Mouse (Mus musculus): ENCODE results near the gene Endod1. TPM values are rescaled to one million over a fixed set of nuclear protein-coding genes. Genes with fewer than 3 reads are reported as not detected.
A peak's percentile ranks its signal among the peaks of the same experiment; 100 is the strongest.
"Not testable (repeated sequence)": the region's sequence is repeated elsewhere in the genome, so short reads cannot be mapped to it uniquely, and the experiment has no call there.

Endod1 gene
- polyA plus RNA-seq, 1 experiment, result 92.8 TPM

- 48% methylated on average over 4 of the region's 4 CpGs for WGBS
- TF ChIP-seq CTCF (IDR thresholded peaks at IDR 0.05; ENCODE audit: insufficient read depth, low read length) (no peak), POLR2A (IDR thresholded peaks at IDR 0.05; ENCODE audit: borderline replicate concordance, extremely low read depth, low read depth, low read length) (no peak)
- Histone ChIP-seq H3K4me3 (replicated peaks; ENCODE audit: extremely low read depth, low read depth, low read length) (no peak overlapping the region), H3K4me1 (ENCODE audit: control insufficient read depth, insufficient read depth, low read length) (peaks cover 9% of the 10 kb centered on the region)
- no peak for DNase-seq
Observed at GRCm38 (mm10) chr9:14365481-14366125, 15.7 kb downstream of the Endod1 start.

- TF ChIP-seq POLR2A (IDR thresholded peaks at IDR 0.05; ENCODE audit: borderline replicate concordance, extremely low read depth, low read depth, low read length), result no peak
- TF ChIP-seq CTCF (IDR thresholded peaks at IDR 0.05; ENCODE audit: insufficient read depth, low read length), result no peak
- H3K4me3 ChIP-seq (replicated peaks; ENCODE audit: extremely low read depth, low read depth, low read length), result no peak overlapping the region
- no peak for DNase-seq
- WGBS, result 90% methylated on average over 9 of the region's 9 CpGs
- H3K4me1 ChIP-seq (ENCODE audit: control insufficient read depth, insufficient read depth, low read length), result peaks cover 9% of the 10 kb centered on the region
Observed at GRCm38 (mm10) chr9:14364719-14365118, 16.6 kb downstream of the Endod1 start.

- Histone ChIP-seq H3K4me3 (replicated peaks; ENCODE audit: extremely low read depth, low read depth, low read length) (no peak overlapping the region), H3K4me1 (ENCODE audit: control insufficient read depth, insufficient read depth, low read length) (peaks cover 9% of the 10 kb centered on the region)
- 84% methylated on average over 6 of the region's 6 CpGs for WGBS
- no peak for DNase-seq
- TF ChIP-seq POLR2A (IDR thresholded peaks at IDR 0.05; ENCODE audit: borderline replicate concordance, extremely low read depth, low read depth, low read length) (no peak), CTCF (IDR thresholded peaks at IDR 0.05; ENCODE audit: insufficient read depth, low read length) (no peak)
Observed at GRCm38 (mm10) chr9:14363540-14363939, 17.8 kb downstream of the Endod1 start.

- Histone ChIP-seq H3K4me1 (ENCODE audit: control insufficient read depth, insufficient read depth, low read length) (peaks cover 5% of the 10 kb centered on the region), H3K4me3 (replicated peaks; ENCODE audit: extremely low read depth, low read depth, low read length) (no peak overlapping the region)
- TF ChIP-seq POLR2A (IDR thresholded peaks at IDR 0.05; ENCODE audit: borderline replicate concordance, extremely low read depth, low read depth, low read length), result no peak
- no peak for TF ChIP-seq CTCF (IDR thresholded peaks at IDR 0.05; ENCODE audit: insufficient read depth, low read length)
- 89% methylated on average over 8 of the region's 8 CpGs for WGBS
- no peak for DNase-seq
Observed at GRCm38 (mm10) chr9:14362068-14362768, 19.1 kb downstream of the Endod1 start.

GRCm38 (mm10) chr9:14357033-14357432, 24.3 kb downstream of the Endod1 start:
- no peak for TF ChIP-seq CTCF (IDR thresholded peaks at IDR 0.05; ENCODE audit: insufficient read depth, low read length)
- TF ChIP-seq POLR2A (IDR thresholded peaks at IDR 0.05; ENCODE audit: borderline replicate concordance, extremely low read depth, low read depth, low read length), result no peak
- 87% methylated on average over 4 of the region's 4 CpGs for WGBS
- no peaks in the 10 kb centered on the region; the same call in 1 of the 2 replicates for H3K4me1 ChIP-seq (ENCODE audit: control insufficient read depth, insufficient read depth, low read length)
- DNase-seq, result no peak
- H3K4me3 ChIP-seq (replicated peaks; ENCODE audit: extremely low read depth, low read depth, low read length), result no peak overlapping the region

GRCm38 (mm10) chr9:14354852-14355251, 26.5 kb downstream of the Endod1 start:
- WGBS, result 84% methylated on average over 6 of the region's 6 CpGs
- DNase-seq, result no peak
- TF ChIP-seq POLR2A (IDR thresholded peaks at IDR 0.05; ENCODE audit: borderline replicate concordance, extremely low read depth, low read depth, low read length), result no peak
- no peak for TF ChIP-seq CTCF (IDR thresholded peaks at IDR 0.05; ENCODE audit: insufficient read depth, low read length)

GRCm38 (mm10) chr9:14352337-14352736, 29.0 kb downstream of the Endod1 start:
- Histone ChIP-seq H3K4me3 (replicated peaks; ENCODE audit: extremely low read depth, low read depth, low read length) (no peak overlapping the region), H3K4me1 (ENCODE audit: control insufficient read depth, insufficient read depth, low read length) (no peaks in the 10 kb centered on the region)
- DNase-seq, result no peak
- TF ChIP-seq CTCF (IDR thresholded peaks at IDR 0.05; ENCODE audit: insufficient read depth, low read length), result no peak
- TF ChIP-seq POLR2A (IDR thresholded peaks at IDR 0.05; ENCODE audit: borderline replicate concordance, extremely low read depth, low read depth, low read length), result no peak
- WGBS, result 89% methylated on average over 1 of the region's 1 CpGs

More at GRCm38 (mm10) chr9:14354852-14355251, 26.5 kb downstream of the Endod1 start:
- Histone ChIP-seq H3K4me1 (ENCODE audit: control insufficient read depth, insufficient read depth, low read length) (no peaks in the 10 kb centered on the region), H3K4me3 (replicated peaks; ENCODE audit: extremely low read depth, low read depth, low read length) (no peak overlapping the region)

GRCm38 (mm10) chr9:14350787-14351186, 30.5 kb downstream of the Endod1 start:
- DNase-seq, result no peak
- H3K4me3 ChIP-seq (replicated peaks; ENCODE audit: extremely low read depth, low read depth, low read length), result no peak overlapping the region
- 64% methylated on average over 2 of the region's 2 CpGs for WGBS
- H3K4me1 ChIP-seq (ENCODE audit: control insufficient read depth, insufficient read depth, low read length), result no peaks in the 10 kb centered on the region
- TF ChIP-seq CTCF (IDR thresholded peaks at IDR 0.05; ENCODE audit: insufficient read depth, low read length) (no peak), POLR2A (IDR thresholded peaks at IDR 0.05; ENCODE audit: borderline replicate concordance, extremely low read depth, low read depth, low read length) (no peak)

GRCm38 (mm10) chr9:14349380-14349779, 31.9 kb downstream of the Endod1 start:
- Histone ChIP-seq H3K4me3 (replicated peaks; ENCODE audit: extremely low read depth, low read depth, low read length) (no peak overlapping the region), H3K4me1 (ENCODE audit: control insufficient read depth, insufficient read depth, low read length) (no peaks in the 10 kb centered on the region)
- no peak for DNase-seq
- TF ChIP-seq CTCF (IDR thresholded peaks at IDR 0.05; ENCODE audit: insufficient read depth, low read length) (no peak), POLR2A (IDR thresholded peaks at IDR 0.05; ENCODE audit: borderline replicate concordance, extremely low read depth, low read depth, low read length) (no peak)
- 75% methylated on average over 5 of the region's 5 CpGs for WGBS

- H3K4me3 ChIP-seq (replicated peaks; ENCODE audit: extremely low read depth, low read depth, low read length), result no peak overlapping the region
- 53% methylated on average over 4 of the region's 4 CpGs for whole genome bisulfite sequencing
- no peaks in the 10 kb centered on the region for H3K4me1 ChIP-seq (ENCODE audit: control insufficient read depth, insufficient read depth, low read length)
- peak; percentile 24 for DNase-seq
- TF ChIP-seq CTCF (IDR thresholded peaks at IDR 0.05; ENCODE audit: insufficient read depth, low read length), result peak; percentile 74
- no peak for TF ChIP-seq POLR2A (IDR thresholded peaks at IDR 0.05; ENCODE audit: borderline replicate concordance, extremely low read depth, low read depth, low read length)
Observed at GRCm38 (mm10) chr9:14348416-14348815, 32.9 kb downstream of the Endod1 start.

GRCm38 (mm10) chr9:14345866-14346265, 35.4 kb downstream of the Endod1 start:
- not testable (repeated sequence) for H3K4me3 ChIP-seq (replicated peaks; ENCODE audit: extremely low read depth, low read depth, low read length); DNase-seq; H3K4me1 ChIP-seq (ENCODE audit: control insufficient read depth, insufficient read depth, low read length)
- WGBS, result 85% methylated on average over 4 of the region's 4 CpGs

All from lung, adult 2 months (tissue).